Mouse (Mus musculus): ENCODE data around the gene Prcd.

DNA sequence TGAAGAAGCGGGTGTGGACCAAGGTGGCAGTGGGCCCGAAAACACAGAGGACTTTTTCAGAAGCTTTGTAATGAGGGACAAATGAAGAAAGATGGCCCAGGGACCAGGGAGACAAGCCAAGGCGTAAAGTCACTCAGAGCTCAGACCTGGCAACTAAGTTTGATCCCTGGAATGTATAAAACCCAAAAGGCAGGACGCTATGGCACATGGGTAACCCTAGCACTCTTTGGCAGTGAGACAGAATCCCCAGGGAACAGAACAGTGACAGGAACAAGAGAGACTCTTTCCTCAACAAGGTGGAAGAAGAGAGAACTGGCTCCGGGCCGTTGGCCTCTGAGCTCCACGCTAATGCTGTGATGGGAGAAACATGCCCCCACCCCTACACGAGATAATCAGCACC lies 2.5 kb upstream of the Prcd start:
- no peak for TF ChIP-seq POLR2A (IDR thresholded peaks at IDR 0.05; ENCODE audit: borderline replicate concordance, low read depth, low read length)
- TF ChIP-seq CTCF (IDR thresholded peaks at IDR 0.05; ENCODE audit: low read depth, low read length): no peak

All from bone marrow macrophage, adult 2 months (primary cell).